Mouse (Mus musculus): ENCODE measurements around the gene Prkcsh. TPM values are rescaled to one million over a fixed set of nuclear protein-coding genes. Genes with fewer than 3 reads are reported as not detected.

Gene Prkcsh
- total RNA-seq, 1 experiment = 234 TPM

- Histone ChIP-seq H3K9me3 (ENCODE audit: control insufficient read depth, insufficient read depth, low read depth, low read length) (no peaks in the 10 kb centered on the region), H3K9ac (ENCODE audit: insufficient read depth, low read depth, low read length, poor library complexity, severe bottlenecking) (no peak overlapping the region), H3K36me3 (ENCODE audit: control insufficient read depth, insufficient read depth, low read length, poor library complexity, severe bottlenecking) (no peaks in the 10 kb centered on the region), H3K4me1 (ENCODE audit: control insufficient read depth in 2 of 2, insufficient read depth in 2 of 2, low read length in 2 of 2, poor library complexity in 1 of 2) (peaks cover 0 to 24% of the 10 kb centered on the region in 2 experiments; a peak in 2 of 4 replicates), H3K27ac (ENCODE audit: insufficient read depth, low read depth, low read length, poor library complexity, severe bottlenecking) (no peak overlapping the region), H3K4me3 (ENCODE audit: insufficient read depth in 1 of 2, low read depth in 1 of 2, low read length in 2 of 2, poor library complexity in 1 of 2, severe bottlenecking in 1 of 2) (peak overlapping the region; percentile 0 to 68; a peak in 2 of 4 replicates)
- TF ChIP-seq ZC3H11A (IDR thresholded peaks at IDR 0.05; ENCODE audit: borderline replicate concordance, low read depth, low read length) = no peak
- no peak for TF ChIP-seq HCFC1 (IDR thresholded peaks at IDR 0.05; ENCODE audit: borderline replicate concordance, insufficient read depth, low read length)
- no peak for TF ChIP-seq CHD2 (IDR thresholded peaks at IDR 0.05; ENCODE audit: low read depth, low read length)
- TF ChIP-seq ZNF384 (IDR thresholded peaks at IDR 0.05; ENCODE audit: low read depth, low read length) = no peak
- TF ChIP-seq MAFK (IDR thresholded peaks at IDR 0.05; ENCODE audit: insufficient read depth, low read depth, low read length) = no peak
- no peak for DNase-seq (ENCODE audit: low read depth, low spot score)
- in situ Hi-C loops (cut with MboI; ENCODE audit: low sequenced_read_pairs in 2 of 2, unreplicated experiment in 2 of 2) = no loop called here
Observed at GRCm38 (mm10) chr9:21987592-21988342, 14.8 kb upstream of the Prkcsh start.

- DNase-seq (ENCODE audit: low read depth, low spot score) = no peak
- H3K4me1 ChIP-seq (ENCODE audit: control insufficient read depth in 2 of 2, insufficient read depth in 2 of 2, low read length in 2 of 2, poor library complexity in 1 of 2) = peaks cover 0 to 25% of the 10 kb centered on the region in 2 experiments; a peak in 2 of 4 replicates
- TF ChIP-seq ZNF384 (IDR thresholded peaks at IDR 0.05; ENCODE audit: low read depth, low read length) (no peak), ZC3H11A (IDR thresholded peaks at IDR 0.05; ENCODE audit: borderline replicate concordance, low read depth, low read length) (no peak), HCFC1 (IDR thresholded peaks at IDR 0.05; ENCODE audit: borderline replicate concordance, insufficient read depth, low read length) (no peak), CHD2 (IDR thresholded peaks at IDR 0.05; ENCODE audit: low read depth, low read length) (no peak), MAFK (IDR thresholded peaks at IDR 0.05; ENCODE audit: insufficient read depth, low read depth, low read length) (no peak)
- H3K9me3 ChIP-seq (ENCODE audit: control insufficient read depth, insufficient read depth, low read depth, low read length) = no peaks in the 10 kb centered on the region
- H3K36me3 ChIP-seq (ENCODE audit: control insufficient read depth, insufficient read depth, low read length, poor library complexity, severe bottlenecking) = no peaks in the 10 kb centered on the region
- H3K4me3 ChIP-seq (ENCODE audit: insufficient read depth in 1 of 2, low read depth in 1 of 2, low read length in 2 of 2, poor library complexity in 1 of 2, severe bottlenecking in 1 of 2) = peak overlapping the region; percentile 34 to 68
- no peak overlapping the region for H3K27ac ChIP-seq (ENCODE audit: insufficient read depth, low read depth, low read length, poor library complexity, severe bottlenecking)
- peak overlapping the region; percentile 52; the same call in 1 of the 2 replicates for H3K9ac ChIP-seq (ENCODE audit: insufficient read depth, low read depth, low read length, poor library complexity, severe bottlenecking)
- in situ Hi-C loops (cut with MboI; ENCODE audit: low sequenced_read_pairs in 2 of 2, unreplicated experiment in 2 of 2) = no loop called here
Observed at GRCm38 (mm10) chr9:21988421-21989101, 14.0 kb upstream of the Prkcsh start.

DNA sequence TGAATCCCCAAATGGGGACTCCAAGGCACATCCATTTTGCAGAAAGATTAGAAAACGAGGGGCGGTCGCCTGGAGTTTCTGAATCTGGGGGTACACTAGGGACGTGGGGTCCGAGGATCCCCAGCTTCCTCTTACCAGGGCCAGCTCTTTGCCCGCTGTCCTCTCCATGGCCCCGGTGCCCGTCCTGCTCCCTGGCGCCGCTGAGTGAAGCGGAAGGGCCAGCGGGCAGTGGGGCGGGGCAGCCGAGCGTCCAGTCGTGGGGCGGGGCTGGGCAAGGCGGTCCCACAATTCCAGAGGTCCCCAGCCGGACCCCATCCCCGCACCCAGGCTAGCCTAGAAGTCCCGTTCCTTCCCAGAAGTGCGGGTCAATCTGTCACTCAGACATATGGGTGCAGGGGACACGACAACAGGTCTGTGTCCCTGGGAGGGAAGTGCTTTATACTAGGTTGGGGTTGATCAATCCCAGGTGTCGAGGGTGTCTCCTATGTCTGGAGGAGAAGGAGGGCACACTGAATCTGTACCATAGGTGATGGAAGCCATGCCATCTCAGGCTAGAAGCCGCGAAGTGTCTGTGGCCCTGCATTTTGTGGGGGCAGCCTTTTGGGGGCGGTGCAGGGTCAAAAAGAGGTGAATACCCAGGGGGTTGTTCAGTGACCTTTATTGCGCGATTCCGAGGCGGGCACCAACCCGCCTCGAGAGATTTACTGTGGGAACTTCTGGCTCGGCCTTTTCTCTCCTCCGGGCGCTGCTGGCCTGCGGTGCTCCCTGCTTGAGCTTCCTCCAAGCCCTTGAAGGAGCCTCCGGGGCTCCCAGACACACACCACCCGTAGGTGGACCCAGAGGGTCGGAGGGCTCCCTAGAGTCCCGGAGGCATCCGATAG is 13.1 kb upstream of the Prkcsh start, which contains the start of gene Rgl3:
Gene Rgl3 (minus strand): TSS at position 217 of the 881 bp plus-strand sequence.
- H3K27ac ChIP-seq (ENCODE audit: insufficient read depth, low read depth, low read length, poor library complexity, severe bottlenecking) = no peak within 1 kb of the TSS
- no peaks in the 10 kb centered on the region for H3K36me3 ChIP-seq (ENCODE audit: control insufficient read depth, insufficient read depth, low read length, poor library complexity, severe bottlenecking)
- peak within 1 kb of the TSS; percentile 34 to 68 for H3K4me3 ChIP-seq (ENCODE audit: insufficient read depth in 1 of 2, low read depth in 1 of 2, low read length in 2 of 2, poor library complexity in 1 of 2, severe bottlenecking in 1 of 2)
- no peaks in the 10 kb centered on the region for H3K9me3 ChIP-seq (ENCODE audit: control insufficient read depth, insufficient read depth, low read depth, low read length)
- in situ Hi-C loops (cut with MboI; ENCODE audit: low sequenced_read_pairs in 2 of 2, unreplicated experiment in 2 of 2) = no loop called here
- TF ChIP-seq MAFK (IDR thresholded peaks at IDR 0.05; ENCODE audit: insufficient read depth, low read depth, low read length) (no peak), ZNF384 (IDR thresholded peaks at IDR 0.05; ENCODE audit: low read depth, low read length) (no peak), CHD2 (IDR thresholded peaks at IDR 0.05; ENCODE audit: low read depth, low read length) (no peak), HCFC1 (IDR thresholded peaks at IDR 0.05; ENCODE audit: borderline replicate concordance, insufficient read depth, low read length) (no peak), ZC3H11A (IDR thresholded peaks at IDR 0.05; ENCODE audit: borderline replicate concordance, low read depth, low read length) (no peak)
- DNase-seq (ENCODE audit: low read depth, low spot score) = no peak
- peaks cover 0 to 25% of the 10 kb centered on the region in 2 experiments; a peak in 2 of 4 replicates for H3K4me1 ChIP-seq (ENCODE audit: control insufficient read depth in 2 of 2, insufficient read depth in 2 of 2, low read length in 2 of 2, poor library complexity in 1 of 2)
- H3K9ac ChIP-seq (ENCODE audit: insufficient read depth, low read depth, low read length, poor library complexity, severe bottlenecking) = peak within 1 kb of the TSS; percentile 52; the same call in 1 of the 2 replicates

GRCm38 (mm10) chr9:21992227-21992626 is 10.4 kb upstream of the Prkcsh start:
- no peaks in the 10 kb centered on the region for H3K36me3 ChIP-seq (ENCODE audit: control insufficient read depth, insufficient read depth, low read length, poor library complexity, severe bottlenecking)
- H3K9me3 ChIP-seq (ENCODE audit: control insufficient read depth, insufficient read depth, low read depth, low read length) = no peaks in the 10 kb centered on the region
- in situ Hi-C loops (cut with MboI; ENCODE audit: low sequenced_read_pairs in 2 of 2, unreplicated experiment in 2 of 2) = no loop called here
- no peak overlapping the region for H3K4me3 ChIP-seq (ENCODE audit: insufficient read depth in 1 of 2, low read depth in 1 of 2, low read length in 2 of 2, poor library complexity in 1 of 2, severe bottlenecking in 1 of 2)
- H3K4me1 ChIP-seq (ENCODE audit: control insufficient read depth in 2 of 2, insufficient read depth in 2 of 2, low read length in 2 of 2, poor library complexity in 1 of 2) = peaks cover 0 to 25% of the 10 kb centered on the region in 2 experiments; a peak in 2 of 4 replicates
- TF ChIP-seq CHD2 (IDR thresholded peaks at IDR 0.05; ENCODE audit: low read depth, low read length) (no peak), ZC3H11A (IDR thresholded peaks at IDR 0.05; ENCODE audit: borderline replicate concordance, low read depth, low read length) (no peak)
- no peak overlapping the region for H3K9ac ChIP-seq (ENCODE audit: insufficient read depth, low read depth, low read length, poor library complexity, severe bottlenecking)
- H3K27ac ChIP-seq (ENCODE audit: insufficient read depth, low read depth, low read length, poor library complexity, severe bottlenecking) = no peak overlapping the region
- no peak for DNase-seq (ENCODE audit: low read depth, low spot score)
